Mouse (Mus musculus) G1E (cell line): ENCODE results near the gene Art2b. TPM values are rescaled to one million over a fixed set of nuclear protein-coding genes. Genes with fewer than 3 reads are reported as not detected.
"Not testable (repeated sequence)": the region's sequence is repeated elsewhere in the genome, so short reads cannot be mapped to it uniquely, and the experiment has no call there.

Source experiments
- ATAC-seq: 2 replicates; pipeline ENCODE4 v1.8.0; 2016; ENCODE audit warnings: mild to moderate bottlenecking; ENCODE audit not compliant: insufficient number of reproducible peaks, poor library complexity, low FRiP score, severe bottlenecking; ENCODE audit errors: extremely low read depth
- DNase-seq: peaks from one replicate; pipeline ENCODE4 v3.0.0; 2012; ENCODE audit warnings: low spot score
- H3K27me3 ChIP-seq: 2 replicates; pipeline ENCODE4 v1.6.1; 2012; ENCODE audit warnings: mild to moderate bottlenecking, low read length, inconsistent platforms; ENCODE audit not compliant: insufficient read depth
- H3K36me3 ChIP-seq: replicated peaks from 2 replicates; pipeline ENCODE3; 2012; ENCODE audit warnings: mild to moderate bottlenecking, inconsistent platforms
- H3K4me1 ChIP-seq: 2 replicates; pipeline ENCODE4 v1.6.1; 2012; ENCODE audit warnings: low read depth, low read length, inconsistent platforms, mixed read lengths; ENCODE audit not compliant: insufficient read depth
- H3K4me3 ChIP-seq: 2 replicates; pipeline ENCODE4 v1.5.1; 2012; ENCODE audit warnings: low read depth, mild to moderate bottlenecking, inconsistent platforms, low read length, moderate library complexity, mixed read lengths
- H3K9me3 ChIP-seq: replicated peaks from 2 replicates; pipeline ENCODE4 v1.6.1; 2012; ENCODE audit warnings: inconsistent platforms
- CTCF ChIP-seq: IDR thresholded peaks from 2 replicates; pipeline ENCODE4 v1.5.1; 2012; ENCODE audit warnings: low read depth, low read length, inconsistent platforms, mixed read lengths
- GATA1 ChIP-seq: IDR thresholded peaks from 2 replicates; pipeline ENCODE4 v1.6.1; 2012; ENCODE audit warnings: borderline replicate concordance, low read length, inconsistent platforms, mixed read lengths
- GATA2 ChIP-seq: IDR thresholded peaks from 2 replicates; pipeline ENCODE4 v1.6.1; 2012; ENCODE audit warnings: low read depth, low read length, inconsistent platforms, borderline replicate concordance
- POLR2AphosphoS5 ChIP-seq: IDR thresholded peaks from 2 replicates; pipeline ENCODE4 v1.6.1; 2012; ENCODE audit warnings: low read depth, low read length, inconsistent platforms; ENCODE audit not compliant: insufficient replicate concordance
- TAL1 ChIP-seq: conservative IDR thresholded peaks from 2 replicates; pipeline ENCODE4 v1.6.1; 2012; ENCODE audit warnings: low read depth, low read length, inconsistent platforms, mixed read lengths
- polyA plus RNA-seq: library from polyadenylated mRNA; stranded (reverse); fragments of >175 nt; gene quantifications from 2 replicates; pipeline ENCODE4 v1.2.3, GENCODE M21; 2012
- total RNA-seq, 2 experiments: library from RNA; stranded (forward) in 1 of 2; stranded (reverse) in 1 of 2; fragments of 200-1000 nt in 1 of 2; fragments of >200 nt in 1 of 2; fragmentation: Nextera tagmentation in 1 of 2; gene quantifications; 2 replicates each; pipeline ENCODE4 v1.2.3; 2014 to 2017

Gene Art2b
- not detected in 2 replicates for total RNA-seq (2014; fragmentation: Nextera tagmentation)
- 0.12 TPM in 1 of 2 replicates, not detected in the other for total RNA-seq (2017)
- polyA plus RNA-seq, result not detected in 2 replicates

DNA sequence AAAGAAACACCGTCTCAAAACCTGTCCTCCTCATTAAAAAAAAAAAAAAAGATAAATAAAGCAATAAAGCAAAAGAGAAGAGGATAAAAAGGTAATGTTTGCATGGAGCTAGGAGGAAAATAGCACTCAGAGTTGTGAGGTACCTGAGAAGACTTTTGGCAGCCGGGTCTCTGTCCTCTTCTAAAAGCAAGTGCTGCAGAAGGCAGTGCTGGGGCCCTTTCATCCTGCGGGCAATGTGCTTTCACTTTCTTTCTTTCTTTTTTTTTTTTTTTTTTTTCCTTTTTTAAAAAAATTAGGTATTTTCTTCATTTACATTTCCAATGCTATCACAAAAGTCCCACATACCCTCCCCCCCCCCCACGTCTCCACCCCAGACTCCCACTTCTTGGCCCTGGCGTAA, at the start of gene Art2b:
TSS of gene Art2b (minus strand) at position 193 of the 400 bp plus-strand sequence.
- no peak for ATAC-seq
- Histone ChIP-seq H3K27me3 (peaks cover 3% of the 10 kb centered on the region; the same call in 1 of the 2 replicates), H3K9me3 (no peaks in the 10 kb centered on the region), H3K4me1 (no peaks in the 10 kb centered on the region), H3K36me3 (no peaks in the 10 kb centered on the region), H3K4me3 (no peak within 1 kb of the TSS)
- TF ChIP-seq TAL1 (no peak), POLR2AphosphoS5 (no peak), CTCF (no peak)
- DNase-seq, result no peak

DNA sequence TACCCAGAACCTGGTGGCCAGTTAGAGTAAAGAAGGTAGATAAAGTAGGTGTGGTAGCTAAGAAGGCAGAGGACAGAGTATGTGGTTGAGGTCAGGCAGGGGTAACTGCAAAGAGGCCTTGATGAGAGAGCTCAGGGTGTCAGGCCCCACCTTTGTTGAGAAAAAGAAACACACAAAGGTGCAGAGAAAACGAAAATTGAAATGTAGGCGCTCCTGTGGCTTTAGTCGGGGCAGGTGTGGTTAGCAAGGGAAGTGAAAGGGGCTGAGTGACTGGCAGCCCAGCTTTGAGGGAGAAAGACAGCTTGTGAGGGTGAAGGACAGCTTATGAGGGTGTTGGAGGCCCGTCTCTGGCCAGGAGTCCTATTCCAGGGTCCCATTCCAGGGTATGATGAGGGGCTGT, 49.1 kb upstream of the Art2b start:
- Histone ChIP-seq H3K4me3 (no peak overlapping the region), H3K4me1 (no peaks in the 10 kb centered on the region), H3K36me3 (no peaks in the 10 kb centered on the region), H3K27me3 (peaks cover 12% of the 10 kb centered on the region), H3K9me3 (no peaks in the 10 kb centered on the region)
- DNase-seq, result no peak
- TF ChIP-seq GATA2, result no peak
- TF ChIP-seq POLR2AphosphoS5, result no peak
- TF ChIP-seq GATA1, result no peak
- TF ChIP-seq TAL1, result no peak
- TF ChIP-seq CTCF, result no peak
- ATAC-seq, result no peak

DNA sequence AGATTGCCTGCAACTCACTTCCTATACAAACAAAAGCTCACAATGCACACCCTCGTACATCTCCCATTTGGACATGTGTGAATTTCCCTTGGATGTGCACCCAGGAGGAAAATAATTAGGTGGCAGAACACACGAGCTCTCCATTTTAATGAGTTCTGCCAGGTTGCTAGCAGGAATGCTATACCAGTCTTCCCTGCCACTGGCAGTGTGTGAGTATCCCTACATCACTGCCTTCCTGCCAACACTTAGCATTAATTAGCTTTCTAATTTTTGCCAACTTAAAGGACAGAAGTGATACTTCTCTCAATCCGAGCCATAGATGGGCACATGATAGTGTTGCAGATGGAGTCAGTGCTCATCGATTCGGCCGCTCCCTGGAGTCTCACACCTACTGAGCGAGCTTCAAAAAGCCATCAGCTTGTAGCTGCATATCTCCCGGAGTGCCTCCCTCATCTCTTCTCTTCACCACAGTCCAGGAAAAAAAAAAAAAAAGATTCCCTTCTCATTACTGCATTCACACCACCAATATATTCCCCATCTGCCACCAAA, 48.3 kb upstream of the Art2b start:
- Histone ChIP-seq H3K36me3 (no peaks in the 10 kb centered on the region), H3K4me3 (no peak overlapping the region), H3K27me3 (peaks cover 12% of the 10 kb centered on the region; the same call in 1 of the 2 replicates), H3K4me1 (no peaks in the 10 kb centered on the region), H3K9me3 (no peaks in the 10 kb centered on the region)
- DNase-seq, result no peak
- TF ChIP-seq TAL1 (no peak), GATA2 (no peak), GATA1 (no peak), POLR2AphosphoS5 (no peak), CTCF (no peak)
- no peak for ATAC-seq

DNA sequence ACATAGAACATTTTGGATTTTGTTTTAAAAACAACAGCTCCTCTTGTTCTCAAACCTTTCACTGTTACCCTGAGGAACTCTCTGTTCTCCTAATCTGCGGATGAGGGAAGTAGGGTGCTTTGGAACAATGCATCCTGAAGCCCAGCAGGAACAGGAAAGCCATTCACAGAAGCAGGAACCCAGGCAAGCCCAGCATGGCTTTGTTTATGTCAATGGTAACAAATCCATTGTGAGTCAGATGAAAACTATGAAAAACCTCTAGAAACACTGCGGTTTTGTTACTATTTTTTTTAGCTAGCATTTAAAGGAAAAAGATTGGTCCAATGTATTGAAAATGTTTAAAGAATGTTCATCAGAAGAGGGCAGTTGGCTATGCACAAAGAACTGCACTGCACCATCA, 43.1 kb upstream of the Art2b start:
- TF ChIP-seq CTCF (no peak), GATA1 (no peak), GATA2 (no peak), TAL1 (no peak), POLR2AphosphoS5 (no peak)
- H3K27me3 ChIP-seq, result peaks cover 7% of the 10 kb centered on the region; the same call in 1 of the 2 replicates
- ATAC-seq, result no peak

DNA sequence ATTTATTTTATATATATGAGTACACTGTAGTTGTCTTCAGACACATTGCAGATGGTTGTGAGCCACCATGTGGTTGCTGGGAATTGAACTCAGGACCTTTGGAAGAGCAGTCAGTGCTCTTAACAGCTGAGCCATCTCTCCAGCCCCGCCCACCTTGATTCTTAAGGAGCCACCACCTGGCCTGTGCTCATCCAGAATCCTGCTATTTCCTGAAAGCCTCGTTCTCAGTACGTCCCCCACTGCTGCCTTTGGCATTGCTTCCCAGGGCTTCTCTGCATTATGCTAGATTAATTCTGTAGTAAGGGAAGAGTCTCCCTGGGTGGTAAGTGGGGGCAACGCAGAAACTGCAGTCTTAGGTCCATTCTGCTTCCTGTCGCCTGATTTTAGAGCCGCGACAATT, 41.8 kb upstream of the Art2b start:
- H3K9me3 ChIP-seq, ATAC-seq, DNase-seq, H3K4me1 ChIP-seq, H3K36me3 ChIP-seq, H3K4me3 ChIP-seq: not testable (repeated sequence)
- H3K27me3 ChIP-seq, result peaks cover 12% of the 10 kb centered on the region

More for the DNA sequence above, 43.1 kb upstream of the Art2b start:
- no peak for DNase-seq
- Histone ChIP-seq H3K4me3 (no peak overlapping the region), H3K9me3 (no peaks in the 10 kb centered on the region), H3K36me3 (no peaks in the 10 kb centered on the region), H3K4me1 (no peaks in the 10 kb centered on the region)

DNA sequence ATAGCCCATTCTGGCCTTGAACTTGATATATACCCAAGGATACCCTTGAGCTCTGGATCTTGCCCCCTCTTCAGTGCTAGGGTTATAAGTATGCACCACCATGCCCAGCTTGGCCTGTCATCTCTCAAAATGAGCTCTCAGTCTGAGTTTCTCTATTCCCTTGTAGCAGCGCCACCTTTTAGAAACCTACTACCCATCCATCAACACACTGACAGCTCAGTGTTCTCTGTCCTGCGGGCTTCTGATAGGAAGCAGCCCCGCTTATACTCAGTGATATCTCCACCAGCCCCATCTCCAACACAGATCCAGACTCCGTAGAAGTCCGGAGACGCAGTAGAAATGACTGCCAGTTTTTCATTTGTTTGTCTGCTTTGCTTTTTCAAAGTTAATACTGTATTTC, 38.9 kb upstream of the Art2b start:
- no peak for TF ChIP-seq GATA1
- TF ChIP-seq CTCF, result no peak
- TF ChIP-seq POLR2AphosphoS5, result no peak
- no peak for TF ChIP-seq GATA2
- TF ChIP-seq TAL1, result no peak
- Histone ChIP-seq H3K9me3 (no peaks in the 10 kb centered on the region), H3K4me1 (peaks cover 2% of the 10 kb centered on the region; the same call in 1 of the 2 replicates), H3K4me3 (no peak overlapping the region), H3K36me3 (no peaks in the 10 kb centered on the region), H3K27me3 (peaks cover 10% of the 10 kb centered on the region)
- DNase-seq (no peak), ATAC-seq (no peak)

DNA sequence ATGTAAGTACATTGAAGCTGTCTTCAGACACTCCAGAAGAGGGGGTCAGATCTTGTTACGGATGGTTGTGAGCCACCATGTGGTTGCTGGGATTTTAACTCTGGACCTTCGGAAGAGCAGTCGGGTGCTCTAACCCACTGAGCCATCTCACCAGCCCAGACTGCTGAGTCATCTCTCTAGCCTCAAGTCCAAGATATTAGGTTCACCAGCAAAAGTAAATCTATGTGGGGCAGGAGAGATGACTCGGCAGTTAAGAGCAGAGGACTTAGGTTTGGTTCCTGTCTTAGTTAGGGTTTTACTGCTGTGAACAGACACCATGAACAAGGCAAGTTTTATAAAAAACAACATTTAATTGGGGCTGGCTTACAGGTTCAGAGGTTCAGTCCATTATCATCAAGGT, 36.5 kb upstream of the Art2b start:
- not testable (repeated sequence) for ATAC-seq, DNase-seq, H3K4me1 ChIP-seq, H3K4me3 ChIP-seq, H3K36me3 ChIP-seq, H3K9me3 ChIP-seq
- peaks cover 14% of the 10 kb centered on the region for H3K27me3 ChIP-seq
